Mouse (Mus musculus) spleen, adult 2 months (tissue): ENCODE results near the gene Spats2l.

Experiments
- CTCF ChIP-seq: fragments of 200-500 bp; IDR thresholded peaks from 2 replicates; pipeline ENCODE4 v1.5.1; 2011; ENCODE audit warnings: mild to moderate bottlenecking, inconsistent platforms; ENCODE audit not compliant: insufficient read depth, insufficient read length, insufficient replicate concordance; ENCODE audit errors: extremely low read depth
- POLR2A ChIP-seq: fragments of 200-500 bp; IDR thresholded peaks from 2 replicates; pipeline ENCODE4 v1.6.1; 2011; ENCODE audit warnings: low read depth, low read length, inconsistent platforms

DNA sequence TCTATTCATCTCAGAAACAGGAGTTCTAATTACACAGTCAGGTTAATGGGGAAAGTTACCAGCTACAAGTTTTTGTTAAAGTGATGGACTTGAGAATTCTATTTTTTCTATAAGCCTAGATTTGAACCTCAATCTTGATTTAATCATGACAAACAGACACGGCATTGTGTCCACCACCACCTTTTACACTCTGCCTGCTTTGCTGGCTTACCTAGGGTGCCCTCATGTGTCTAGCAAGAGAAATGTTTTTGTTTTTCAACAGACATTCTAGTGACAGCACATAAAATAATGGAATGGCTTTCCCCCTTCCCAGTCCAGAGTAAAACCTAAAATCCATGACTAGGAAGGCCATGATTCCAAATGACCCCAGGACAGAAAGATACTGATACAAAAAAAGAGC, 175.2 kb downstream of the Spats2l start:
- TF ChIP-seq POLR2A (no peak), CTCF (no peak)
